Comparison of ENCODE assay signal across 9 mouse cellular contexts in genomic region chr10:75764519-75765473, GRCm38 (mm10). TPM values are rescaled to one million over a fixed set of nuclear protein-coding genes. Genes with fewer than 3 reads are reported as not detected.
DNase-seq lines count a peak whose midpoint lies in the region; ATAC-seq and TF ChIP-seq lines count a peak whose summit lies in the region.
"Had no signal": no experiment of that assay in that cellular context is flagged by ENCODE, and none has a peak within 500 bp of the region (broad histone marks: within the 10 kb centered on the region; RNA-seq: fewer than 3 reads in every experiment).

No protein-coding gene starts in this region.

- peak overlapping the region; percentile 66 for H3K4me2 ChIP-seq in forebrain, embryonic 15.5 days (replicated peaks)
- H3K4me2 ChIP-seq in hindbrain, embryonic 11.5 days (replicated peaks; ENCODE audit: low read depth, low read length) = peak overlapping the region; percentile 67

- H3K9me3 ChIP-seq in forebrain, embryonic 15.5 days = no peaks in the 10 kb centered on the region
- no peaks in the 10 kb centered on the region for H3K9me3 ChIP-seq in hindbrain, embryonic 11.5 days (ENCODE audit: control insufficient read depth, low read length)

- TF ChIP-seq CTCF in cerebellum, adult 2 months (IDR thresholded peaks at IDR 0.05; ENCODE audit: borderline replicate concordance, insufficient read depth, low read depth, low read length) = peak; percentile 60

- peak; percentile 65 for DNase-seq in right cerebral cortex, postnatal 14 days
- DNase-seq in right cerebral cortex, adult 18-20 months = no peak
- peak; percentile 66 to 74 for DNase-seq in cerebellum, adult 2 months
- peak; percentile 87 for DNase-seq in hindbrain, embryonic 11.5 days (ENCODE audit: low spot score)
- DNase-seq in left cerebral cortex, postnatal 25 days (ENCODE audit: low spot score in 2 of 2) = peak; percentile 30 to 33
- DNase-seq in spleen, postnatal 10 days (ENCODE audit: low spot score in 2 of 2) = peak; percentile 79 to 91

- H3K27ac ChIP-seq in cerebellum, adult 2 months (ENCODE audit: insufficient read depth, low read length) = no peak overlapping the region
- H3K27ac ChIP-seq in forebrain, embryonic 15.5 days (replicated peaks) = peak overlapping the region; percentile 69
- peak overlapping the region; percentile 47; the same call in 1 of the 2 replicates for H3K27ac ChIP-seq in hindbrain, embryonic 11.5 days (ENCODE audit: low read depth, low read length)

- peak overlapping the region; percentile 42 for H3K9ac ChIP-seq in forebrain, embryonic 15.5 days (replicated peaks)
- peak overlapping the region; percentile 46; the same call in 1 of the 2 replicates for H3K9ac ChIP-seq in hindbrain, embryonic 11.5 days (ENCODE audit: low read depth, low read length)

- H3K4me3 ChIP-seq in cerebellum, adult 2 months (replicated peaks; ENCODE audit: insufficient read depth, low read depth, low read length) = peak overlapping the region; percentile 59
- peak overlapping the region; percentile 90 for H3K4me3 ChIP-seq in forebrain, embryonic 15.5 days
- peak overlapping the region; percentile 89 for H3K4me3 ChIP-seq in hindbrain, embryonic 11.5 days (ENCODE audit: low read depth, low read length)

- no peaks in the 10 kb centered on the region; the same call in 1 of the 2 replicates for H3K4me1 ChIP-seq in cerebellum, adult 2 months (ENCODE audit: control insufficient read depth, insufficient read depth, low read length)
- peaks cover 15% of the 10 kb centered on the region for H3K4me1 ChIP-seq in forebrain, embryonic 15.5 days
- H3K4me1 ChIP-seq in hindbrain, embryonic 11.5 days (replicated peaks; ENCODE audit: control insufficient read depth, insufficient read depth, low read length) = 0 out of 2 replicates have a peak, but pooled peaks cover 4% of the 10 kb centered on the region

- H3K27me3 ChIP-seq in cerebellum, adult 2 months (ENCODE audit: control insufficient read depth, insufficient read depth, low read length) = no peaks in the 10 kb centered on the region
- H3K27me3 ChIP-seq in forebrain, embryonic 15.5 days = no peaks in the 10 kb centered on the region
- no peaks in the 10 kb centered on the region for H3K27me3 ChIP-seq in hindbrain, embryonic 11.5 days (ENCODE audit: control insufficient read depth, insufficient read depth, low read length)

- whole genome bisulfite sequencing in cerebellum, adult 2 months = under 1% methylated on average over 27 of the region's 27 CpGs
- WGBS in forebrain, embryonic 15.5 days = under 1% methylated on average over 27 of the region's 27 CpGs
- 1% methylated on average over 27 of the region's 27 CpGs for WGBS in hindbrain, embryonic 11.5 days

- no peak for TF ChIP-seq POLR2A in cerebellum, adult 2 months (IDR thresholded peaks at IDR 0.05; ENCODE audit: borderline replicate concordance, insufficient read depth, low read length)

- intact Hi-C loops in left cerebral cortex, postnatal 25 days (cut with DNase I) = loop anchor here (2.0 to 5.0 kb wide), 2 partner anchors 72 to 88 kb away; partner anchors contain the start of gene Gstt2

- H3K36me3 ChIP-seq in forebrain, embryonic 15.5 days = peaks cover 4% of the 10 kb centered on the region; the same call in 1 of the 2 replicates
- no peaks in the 10 kb centered on the region for H3K36me3 ChIP-seq in hindbrain, embryonic 11.5 days (ENCODE audit: control insufficient read depth, insufficient read depth, low read length)

- ATAC-seq in forebrain, embryonic 15.5 days (replicated peaks) = peak; percentile 36
- ATAC-seq in hindbrain, embryonic 11.5 days (ENCODE audit: low FRiP score) = peak; percentile 69
- ATAC-seq in megakaryocyte-erythroid progenitor cell, adult 5-6 weeks (replicated peaks; ENCODE audit: low FRiP score, low TSS enrichment, poor library complexity, severe bottlenecking) = peak; percentile 68

RNA-seq across cellular contexts. Expression of gene Cabin1, which starts 0.7 kb away (rescaled TPM):
- 48.6 and 62.2 TPM in 2 replicates for polyA plus RNA-seq in cerebellum, adult 2 months (2012; rRNA removed)
- 36.8 and 38.8 TPM in 2 replicates for polyA plus RNA-seq in forebrain, embryonic 15.5 days (2015; fragmentation: Nextera tagmentation; extraction: Ambion mirVana)
- polyA plus RNA-seq in hindbrain, embryonic 11.5 days (2014; fragmentation: Nextera tagmentation; extraction: Ambion mirVana) = 34.8 and 40.9 TPM in 2 replicates
- 10 to 100 TPM; 69.4 to 69.7 TPM for total RNA-seq in left cerebral cortex, postnatal 25 days (2021)
- total RNA-seq in megakaryocyte-erythroid progenitor cell, adult 5-6 weeks (2014; fragmentation: Nextera tagmentation) = 71.3 and 96.2 TPM in 2 replicates
- 25.5 and 33.5 TPM in 2 replicates for total RNA-seq in megakaryocyte-erythroid progenitor cell, adult 5-6 weeks (2017)

RNA-seq across cellular contexts. Expression of gene Ddt, which starts 8.4 kb away (rescaled TPM):
- 146 and 151 TPM in 2 replicates for polyA plus RNA-seq in cerebellum, adult 2 months (2012; rRNA removed)
- polyA plus RNA-seq in forebrain, embryonic 15.5 days (2015; fragmentation: Nextera tagmentation; extraction: Ambion mirVana) = 61.1 and 62.2 TPM in 2 replicates
- polyA plus RNA-seq in hindbrain, embryonic 11.5 days (2014; fragmentation: Nextera tagmentation; extraction: Ambion mirVana) = 89.1 and 91.7 TPM in 2 replicates
- total RNA-seq in left cerebral cortex, postnatal 25 days (2021) = 10 to 100 TPM; 36.1 to 43.6 TPM
- total RNA-seq in megakaryocyte-erythroid progenitor cell, adult 5-6 weeks (2014; fragmentation: Nextera tagmentation) = 41.3 and 45.6 TPM in 2 replicates
- 39.1 and 49.7 TPM in 2 replicates for total RNA-seq in megakaryocyte-erythroid progenitor cell, adult 5-6 weeks (2017)

RNA-seq across cellular contexts. Expression of gene Gm20441, which starts 16.0 kb away (rescaled TPM):
- not detected in 2 replicates for polyA plus RNA-seq in cerebellum, adult 2 months (2012; rRNA removed)
- polyA plus RNA-seq in forebrain, embryonic 15.5 days (2015; fragmentation: Nextera tagmentation; extraction: Ambion mirVana) = not detected in 2 replicates
- polyA plus RNA-seq in hindbrain, embryonic 11.5 days (2014; fragmentation: Nextera tagmentation; extraction: Ambion mirVana) = not detected in 2 replicates
- not detected for total RNA-seq in left cerebral cortex, postnatal 25 days (2021)
- not detected in 2 replicates for total RNA-seq in megakaryocyte-erythroid progenitor cell, adult 5-6 weeks (2014; fragmentation: Nextera tagmentation)
- total RNA-seq in megakaryocyte-erythroid progenitor cell, adult 5-6 weeks (2017) = not detected in 2 replicates
- polyA plus RNA-seq: frontal cortex, adult 2 months had no signal

RNA-seq across cellular contexts. Expression of gene Gstt3, which starts 16.4 kb away (rescaled TPM):
- polyA plus RNA-seq in cerebellum, adult 2 months (2012; rRNA removed) = 8.5 and 8.7 TPM in 2 replicates
- polyA plus RNA-seq in forebrain, embryonic 15.5 days (2015; fragmentation: Nextera tagmentation; extraction: Ambion mirVana) = 0.42 and 0.51 TPM in 2 replicates
- 1.9 and 2.4 TPM in 2 replicates for polyA plus RNA-seq in hindbrain, embryonic 11.5 days (2014; fragmentation: Nextera tagmentation; extraction: Ambion mirVana)
- 1 to 10 TPM; 1.1 to 1.4 TPM for total RNA-seq in left cerebral cortex, postnatal 25 days (2021)
- total RNA-seq in megakaryocyte-erythroid progenitor cell, adult 5-6 weeks (2014; fragmentation: Nextera tagmentation) = 2.0 and 2.7 TPM in 2 replicates
- 3.0 TPM in 1 of 2 replicates, not detected in the other for total RNA-seq in megakaryocyte-erythroid progenitor cell, adult 5-6 weeks (2017)

RNA-seq across cellular contexts. Expression of gene Gstt1, which starts 33.6 kb away (rescaled TPM):
- polyA plus RNA-seq in cerebellum, adult 2 months (2012; rRNA removed) = 37.6 and 40.1 TPM in 2 replicates
- polyA plus RNA-seq in forebrain, embryonic 15.5 days (2015; fragmentation: Nextera tagmentation; extraction: Ambion mirVana) = 10.7 and 11.5 TPM in 2 replicates
- polyA plus RNA-seq in hindbrain, embryonic 11.5 days (2014; fragmentation: Nextera tagmentation; extraction: Ambion mirVana) = 5.0 and 5.6 TPM in 2 replicates
- 1 to 10 TPM; 6.2 to 7.0 TPM for total RNA-seq in left cerebral cortex, postnatal 25 days (2021)
- 0.49 and 2.5 TPM in 2 replicates for total RNA-seq in megakaryocyte-erythroid progenitor cell, adult 5-6 weeks (2014; fragmentation: Nextera tagmentation)
- total RNA-seq in megakaryocyte-erythroid progenitor cell, adult 5-6 weeks (2017) = 1.4 and 2.1 TPM in 2 replicates
